Mouse (Mus musculus) MEL (cell line): ENCODE measurements around the gene Thada. TPM values are rescaled to one million over a fixed set of nuclear protein-coding genes. Genes with fewer than 3 reads are reported as not detected.

ENCODE experiments used
- DNase-seq: peaks from one replicate; pipeline ENCODE4 v3.0.0; 2011; ENCODE audit warnings: low read depth, low spot score
- H3K27ac ChIP-seq: 2 replicates; pipeline ENCODE4 v1.5.1; 2012; ENCODE audit warnings: low read depth, mild to moderate bottlenecking, control low read depth, low read length, moderate library complexity; ENCODE audit not compliant: control insufficient read depth
- H3K27me3 ChIP-seq, 2 experiments: fragments of 150-350 bp in 1 of 2; sonication (generic) in 1 of 2; 2 replicates each; pipeline ENCODE4 v1.6.1; 2012; ENCODE audit warnings: low read length in 2 of 2, mild to moderate bottlenecking in 2 of 2, improper control_type of control experiment in 1 of 2, moderate library complexity in 1 of 2; ENCODE audit not compliant: insufficient read depth in 2 of 2, control insufficient read depth in 1 of 2
- H3K36me3 ChIP-seq, 2 experiments: 2 replicates each; pipeline ENCODE4 v1.6.1; 2012 to 2014; ENCODE audit warnings: low read length in 2 of 2, improper control_type of control experiment in 1 of 2, inconsistent platforms in 1 of 2, mild to moderate bottlenecking in 1 of 2; ENCODE audit not compliant: insufficient read depth in 2 of 2, control insufficient read depth in 1 of 2
- H3K4me1 ChIP-seq, 2 experiments: fragments of 150-350 bp in 1 of 2; sonication (generic) in 1 of 2; 2 replicates each; pipeline ENCODE4 v1.6.1; 2012; ENCODE audit warnings: low read length in 2 of 2, improper control_type of control experiment in 1 of 2, mild to moderate bottlenecking in 1 of 2; ENCODE audit not compliant: insufficient read depth in 2 of 2, control insufficient read depth in 1 of 2
- H3K4me3 ChIP-seq, 2 experiments: fragments of 150-350 bp in 1 of 2; sonication (generic) in 1 of 2; 2 replicates each; pipeline ENCODE4 v1.5.1; 2012; ENCODE audit warnings: low read depth in 2 of 2, low read length in 2 of 2, mild to moderate bottlenecking in 2 of 2, moderate library complexity in 2 of 2, control low read depth in 1 of 2, improper control_type of control experiment in 1 of 2; ENCODE audit not compliant: control insufficient read depth in 1 of 2, insufficient read depth in 1 of 2
- H3K79me2 ChIP-seq: 2 replicates; pipeline ENCODE4 v1.6.1; 2012; ENCODE audit warnings: mild to moderate bottlenecking, low read length, moderate library complexity; ENCODE audit not compliant: control insufficient read depth, poor library complexity, insufficient read depth
- H3K9ac ChIP-seq: 2 replicates; pipeline ENCODE4 v1.6.1; 2012; ENCODE audit warnings: low read depth, mild to moderate bottlenecking, control low read depth, low read length, moderate library complexity; ENCODE audit not compliant: control insufficient read depth, poor library complexity, severe bottlenecking
- H3K9me3 ChIP-seq: fragments of 150-350 bp; sonication (generic); replicated peaks from 2 replicates; pipeline ENCODE4 v1.6.1; 2012; ENCODE audit warnings: mild to moderate bottlenecking, low read length, improper control_type of control experiment, moderate library complexity; ENCODE audit not compliant: insufficient read depth
- CHD1 ChIP-seq: IDR thresholded peaks from 2 replicates; pipeline ENCODE4 v1.6.1; 2012; ENCODE audit warnings: low read depth, mild to moderate bottlenecking, inconsistent platforms, low read length, improper control_type of control experiment
- CHD2 ChIP-seq: IDR thresholded peaks from 2 replicates; pipeline ENCODE4 v1.6.1; 2011; ENCODE audit warnings: low read length, improper control_type of control experiment
- CTCF ChIP-seq, 3 experiments: IDR thresholded peaks in 2 of 3; conservative IDR thresholded peaks in 1 of 3; 2 replicates each; pipeline ENCODE4 v1.5.1; 2011 to 2012; ENCODE audit warnings: low read length in 3 of 3, low read depth in 2 of 3, mild to moderate bottlenecking in 2 of 3, improper control_type of control experiment in 1 of 3, inconsistent platforms in 1 of 3, mixed read lengths in 1 of 3, moderate library complexity in 1 of 3; ENCODE audit not compliant: control insufficient read depth in 1 of 3, insufficient read depth in 1 of 3, poor library complexity in 1 of 3, severe bottlenecking in 1 of 3
- E2F4 ChIP-seq: IDR thresholded peaks from 2 replicates; pipeline ENCODE4 v1.6.1; 2011; ENCODE audit warnings: low read depth, low read length, improper control_type of control experiment, borderline replicate concordance
- GATA1 ChIP-seq: IDR thresholded peaks from 2 replicates; pipeline ENCODE4 v1.6.1; 2011; ENCODE audit warnings: low read depth, low read length, improper control_type of control experiment
- KAT2A ChIP-seq: conservative IDR thresholded peaks from 2 replicates; pipeline ENCODE4 v1.6.1; 2012; ENCODE audit warnings: low read depth, low read length, improper control_type of control experiment, inconsistent platforms
- MAFK ChIP-seq: IDR thresholded peaks from 2 replicates; pipeline ENCODE4 v1.6.1; 2011; ENCODE audit warnings: low read depth, mild to moderate bottlenecking, low read length, improper control_type of control experiment, borderline replicate concordance
- MAX ChIP-seq: IDR thresholded peaks from 2 replicates; pipeline ENCODE4 v1.6.1; 2011; ENCODE audit warnings: low read length, improper control_type of control experiment
- MAZ ChIP-seq: IDR thresholded peaks from 2 replicates; pipeline ENCODE4 v1.6.1; 2012; ENCODE audit warnings: low read depth, mild to moderate bottlenecking, inconsistent platforms, low read length, improper control_type of control experiment
- MEF2A ChIP-seq: IDR thresholded peaks from 2 replicates; pipeline ENCODE4 v1.6.1; 2014; ENCODE audit warnings: low read depth, mild to moderate bottlenecking, inconsistent platforms, low read length, improper control_type of control experiment; ENCODE audit not compliant: poor library complexity, insufficient replicate concordance, severe bottlenecking; ENCODE audit errors: extremely low read depth
- MXI1 ChIP-seq: IDR thresholded peaks from 2 replicates; pipeline ENCODE4 v1.6.1; 2011; ENCODE audit warnings: mild to moderate bottlenecking, low read depth, low read length, improper control_type of control experiment
- MYC ChIP-seq: IDR thresholded peaks from 2 replicates; pipeline ENCODE4 v1.6.1; 2011; ENCODE audit warnings: low read depth, mild to moderate bottlenecking, low read length, improper control_type of control experiment, moderate library complexity
- NELFE ChIP-seq: IDR thresholded peaks from 2 replicates; pipeline ENCODE4 v1.6.1; 2011; ENCODE audit warnings: low read depth, low read length, improper control_type of control experiment
- NRF1 ChIP-seq: IDR thresholded peaks from 2 replicates; pipeline ENCODE4 v1.6.1; 2014; ENCODE audit warnings: low read depth, mild to moderate bottlenecking, inconsistent platforms, low read length, improper control_type of control experiment, moderate library complexity; ENCODE audit not compliant: poor library complexity, insufficient read depth, severe bottlenecking
- POLR2A ChIP-seq, 2 experiments: IDR thresholded peaks; 2 replicates each; pipeline ENCODE4 v1.6.1; 2011 to 2012; ENCODE audit warnings: low read length in 2 of 2, mild to moderate bottlenecking in 2 of 2, control low read depth in 1 of 2, improper control_type of control experiment in 1 of 2, low read depth in 1 of 2, moderate library complexity in 1 of 2; ENCODE audit not compliant: control insufficient read depth in 1 of 2, insufficient read depth in 1 of 2, poor library complexity in 1 of 2
- POLR2AphosphoS5 ChIP-seq: IDR thresholded peaks from 2 replicates; pipeline ENCODE4 v1.6.1; 2012; ENCODE audit warnings: low read depth, borderline replicate concordance, mild to moderate bottlenecking, inconsistent platforms, low read length, moderate library complexity, mixed read lengths
- RCOR1 ChIP-seq: IDR thresholded peaks from 2 replicates; pipeline ENCODE4 v1.6.1; 2012; ENCODE audit warnings: low read depth, mild to moderate bottlenecking, inconsistent platforms, low read length, improper control_type of control experiment
- SIN3A ChIP-seq: IDR thresholded peaks from 2 replicates; pipeline ENCODE4 v1.6.1; 2012; ENCODE audit warnings: low read length, improper control_type of control experiment, inconsistent platforms
- SMC3 ChIP-seq: IDR thresholded peaks from 2 replicates; pipeline ENCODE4 v1.6.1; 2011; ENCODE audit warnings: low read depth, low read length, improper control_type of control experiment
- TAL1 ChIP-seq: IDR thresholded peaks from 2 replicates; pipeline ENCODE4 v1.6.1; 2012; ENCODE audit warnings: mild to moderate bottlenecking, inconsistent platforms, low read length, moderate library complexity, mixed read lengths
- TBP ChIP-seq: IDR thresholded peaks from 2 replicates; pipeline ENCODE4 v1.8.0; 2011; ENCODE audit warnings: low read depth, low read length, improper control_type of control experiment
- TCF12 ChIP-seq: IDR thresholded peaks from 2 replicates; pipeline ENCODE4 v1.6.1; 2014; ENCODE audit warnings: low read depth, mild to moderate bottlenecking, inconsistent platforms, low read length, improper control_type of control experiment, moderate library complexity
- UBTF ChIP-seq: IDR thresholded peaks from 2 replicates; pipeline ENCODE4 v1.6.1; 2012; ENCODE audit warnings: low read depth, mild to moderate bottlenecking, inconsistent platforms, low read length, improper control_type of control experiment, moderate library complexity, borderline replicate concordance; ENCODE audit not compliant: insufficient read depth
- USF2 ChIP-seq, 2 experiments: IDR thresholded peaks; 2 replicates each; pipeline ENCODE4 v1.6.1; 2011 to 2012; ENCODE audit warnings: improper control_type of control experiment in 2 of 2, low read length in 2 of 2, borderline replicate concordance in 1 of 2, inconsistent platforms in 1 of 2, low read depth in 1 of 2, mild to moderate bottlenecking in 1 of 2; ENCODE audit not compliant: insufficient read depth in 1 of 2
- ZC3H11A ChIP-seq: IDR thresholded peaks from 2 replicates; pipeline ENCODE4 v1.6.1; 2012; ENCODE audit warnings: low read depth, mild to moderate bottlenecking, inconsistent platforms, low read length, improper control_type of control experiment
- ZKSCAN1 ChIP-seq: IDR thresholded peaks from 2 replicates; pipeline ENCODE4 v1.6.1; 2012; ENCODE audit warnings: low read depth, mild to moderate bottlenecking, inconsistent platforms, low read length, improper control_type of control experiment, moderate library complexity
- ZMIZ1 ChIP-seq: IDR thresholded peaks from 2 replicates; pipeline ENCODE4 v1.6.1; 2012; ENCODE audit warnings: low read depth, mild to moderate bottlenecking, inconsistent platforms, low read length, improper control_type of control experiment, moderate library complexity
- polyA plus RNA-seq, 2 experiments: library from polyadenylated mRNA; stranded (reverse) in 1 of 2; unstranded in 1 of 2; fragments of >175 nt in 1 of 2; fragments of >200 nt in 1 of 2; gene quantifications; 2 replicates each; pipeline versions ENCODE4 v1.2.1 to v1.2.4; 2012; ENCODE audit warnings: low replicate concordance in 2 of 2, low read depth in 1 of 2; ENCODE audit not compliant: insufficient read length in 2 of 2, insufficient read depth in 1 of 2, missing spikeins in 1 of 2
- total RNA-seq: library from RNA; depleted of rRNA; stranded (reverse); fragments of 300-350 nt; gene quantifications from 2 replicates; pipeline ENCODE4 v1.2.3, GENCODE M21; 2012

The Thada gene
- total and polyA plus RNA-seq, 3 experiments = 19.8 to 20.6 TPM; not detected in 1

- H3K9me3 ChIP-seq = no peaks in the 10 kb centered on the region
These were observed 283.4 kb downstream of the Thada start for GRCm38 (mm10) chr17:84182311-84183271.

GRCm38 (mm10) chr17:84181502-84182310, 284.3 kb downstream of the Thada start:
- DNase-seq = peak; percentile 98
- Histone ChIP-seq H3K4me3 (peak overlapping the region; percentile 44 to 47), H3K4me1 (peaks cover 3 to 18% of the 10 kb centered on the region in 2 experiments)

More at GRCm38 (mm10) chr17:84182311-84183271, 283.4 kb downstream of the Thada start:
- Histone ChIP-seq H3K4me3 (peak overlapping the region; percentile 44 to 47), H3K4me1 (peaks cover 3 to 18% of the 10 kb centered on the region in 2 experiments), H3K36me3 (peaks cover 8 to 11% of the 10 kb centered on the region in 2 experiments), H3K27me3 (no peaks in the 10 kb centered on the region), H3K27ac (peak overlapping the region; percentile 91), H3K9ac (peak overlapping the region; percentile 76), H3K79me2 (peaks cover 46% of the 10 kb centered on the region)
- TF ChIP-seq MEF2A (no peak), UBTF (0 out of 2 replicates have a peak, but pooled peaks have one; percentile 44)
- peak; percentile 84 for DNase-seq

More at GRCm38 (mm10) chr17:84181502-84182310, 284.3 kb downstream of the Thada start:
- Histone ChIP-seq H3K36me3 (peaks cover 8 to 11% of the 10 kb centered on the region in 2 experiments), H3K9ac (peak overlapping the region; percentile 76), H3K27ac (peak overlapping the region; percentile 91), H3K79me2 (peaks cover 40% of the 10 kb centered on the region), H3K9me3 (no peaks in the 10 kb centered on the region), H3K27me3 (no peaks in the 10 kb centered on the region)
- TF ChIP-seq MAX (no peak), KAT2A (no peak), SMC3 (no peak), RCOR1 (no peak), MYC (no peak), CHD1 (no peak), CTCF (IDR thresholded peaks at IDR 0.05 in 2 of 3, conservative IDR thresholded peaks at IDR 0.05 in 1 of 3; ENCODE audit: control insufficient read depth in 1 of 3, insufficient read depth in 1 of 3, low read depth in 2 of 3, low read length in 3 of 3, poor library complexity in 1 of 3, severe bottlenecking in 1 of 3) (no peak), UBTF (0 out of 2 replicates have a peak, but pooled peaks have one; percentile 82), NELFE (no peak), MAZ (no peak), CHD2 (no peak), TBP (peak; percentile 53; the same call in 1 of the 2 replicates), ZC3H11A (no peak), GATA1 (0 out of 2 replicates have a peak, but pooled peaks have one; percentile 3), ZKSCAN1 (no peak), E2F4 (no peak), POLR2A (IDR thresholded peaks at IDR 0.05; ENCODE audit: control insufficient read depth in 1 of 2, insufficient read depth in 1 of 2, low read depth in 1 of 2, low read length in 2 of 2, poor library complexity in 1 of 2) (peak; percentile 23 to 79; a peak in 3 of 4 replicates), MXI1 (no peak), NRF1 (no peak), SIN3A (no peak), MAFK (no peak), ZMIZ1 (no peak), TAL1 (peak; percentile 7), USF2 (IDR thresholded peaks at IDR 0.05; ENCODE audit: borderline replicate concordance in 1 of 2, insufficient read depth in 1 of 2, low read depth in 1 of 2, low read length in 2 of 2) (no peak), POLR2AphosphoS5 (peak; percentile 94; the same call in 1 of the 2 replicates), TCF12 (no peak)
